Mouse (Mus musculus) gastrocnemius, postnatal 36 days (tissue): ENCODE data around the gene Ino80b. TPM values are rescaled to one million over a fixed set of nuclear protein-coding genes. Genes with fewer than 3 reads are reported as not detected.
A peak's percentile ranks its signal among the peaks of the same experiment; 100 is the strongest.

Source experiments
- DNase-seq, 2 experiments: peaks; one replicate each; pipeline ENCODE4 v3.0.0; 2022
- intact Hi-C: fragments of 180-260 bp; cut with DNase I; formaldehyde crosslinking; loops from one replicate; pipeline ENCODE4 v1.15.1; 2025
- total RNA-seq, 2 experiments: library from RNA; stranded (reverse); gene quantifications; 2 replicates each; pipeline ENCODE4 v1.2.3; 2021

Ino80b gene
- total RNA-seq, 2 experiments from 2014 or later, result 14.3 to 14.5 TPM

DNA sequence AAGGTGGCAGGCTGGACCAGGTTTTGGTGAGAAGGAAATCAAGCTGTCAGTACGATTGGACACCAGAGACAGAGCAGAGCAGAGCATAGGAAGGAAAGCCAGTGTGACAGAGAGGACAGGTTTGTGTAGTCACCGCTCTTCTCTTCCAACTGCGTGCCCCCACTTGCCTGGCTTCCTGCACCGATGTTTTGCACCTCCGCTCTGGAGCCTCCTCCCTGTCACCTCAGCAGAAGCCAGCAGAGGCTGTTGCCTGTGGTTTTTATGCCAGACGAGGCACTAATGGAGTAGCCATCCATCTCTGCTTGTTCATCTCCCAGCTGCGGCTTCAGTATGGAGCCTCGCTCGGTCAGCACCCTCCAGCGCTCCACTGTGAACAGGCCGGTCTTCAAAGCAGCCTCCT lies 17.7 kb upstream of the Ino80b start:
- intact Hi-C loops, result no loop called here
- DNase-seq, result no peak

- intact Hi-C loops, result no loop called here
- no peak for DNase-seq
These were observed 17.0 kb upstream of the Ino80b start for GRCm38 (mm10) chr6:83142211-83142731.

DNA sequence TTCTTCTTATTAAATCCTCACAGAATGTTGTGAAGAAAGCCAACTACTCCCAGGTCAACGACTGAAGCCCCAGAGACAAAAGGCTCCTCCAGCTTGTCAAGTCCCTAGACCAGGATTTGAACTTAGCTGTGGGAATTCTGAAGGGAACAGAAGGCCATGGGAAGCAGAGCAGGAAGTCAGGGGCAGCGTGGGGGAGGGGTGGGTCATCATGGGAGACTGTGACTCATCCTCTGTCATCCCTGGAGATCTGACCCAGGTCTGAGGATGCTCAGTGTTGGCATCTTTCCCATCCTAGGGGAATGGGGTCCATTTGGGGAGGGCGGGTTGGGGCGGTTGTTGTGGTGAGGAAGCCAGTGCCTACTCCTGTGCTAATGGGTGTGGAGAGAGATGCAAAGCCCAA lies 16.4 kb upstream of the Ino80b start:
- intact Hi-C loops, result no loop called here
- no peak for DNase-seq

DNA sequence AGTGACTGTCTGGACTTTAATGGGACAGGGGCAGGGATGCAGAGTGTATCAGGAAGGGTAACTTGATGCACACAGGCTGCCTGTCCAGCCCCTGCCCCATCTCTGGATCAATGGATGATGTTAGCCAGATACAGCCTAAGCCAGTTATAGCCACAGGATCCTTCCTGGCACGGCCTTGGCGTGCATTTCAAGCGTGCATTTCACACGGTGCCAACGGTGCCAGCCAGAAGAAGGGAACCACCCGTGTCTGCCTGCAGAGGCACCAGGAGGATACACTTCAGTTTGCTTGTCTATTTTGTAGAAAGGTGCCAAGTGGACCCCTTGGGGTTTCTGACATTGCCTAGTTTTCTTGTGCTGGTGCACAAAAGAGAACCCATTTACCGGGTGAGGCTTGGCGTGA lies 14.8 kb upstream of the Ino80b start:
- no peak for DNase-seq
- intact Hi-C loops, result no loop called here

GRCm38 (mm10) chr6:83138056-83138455 lies 12.8 kb upstream of the Ino80b start:
- intact Hi-C loops, result no loop called here
- DNase-seq, result no peak

DNA sequence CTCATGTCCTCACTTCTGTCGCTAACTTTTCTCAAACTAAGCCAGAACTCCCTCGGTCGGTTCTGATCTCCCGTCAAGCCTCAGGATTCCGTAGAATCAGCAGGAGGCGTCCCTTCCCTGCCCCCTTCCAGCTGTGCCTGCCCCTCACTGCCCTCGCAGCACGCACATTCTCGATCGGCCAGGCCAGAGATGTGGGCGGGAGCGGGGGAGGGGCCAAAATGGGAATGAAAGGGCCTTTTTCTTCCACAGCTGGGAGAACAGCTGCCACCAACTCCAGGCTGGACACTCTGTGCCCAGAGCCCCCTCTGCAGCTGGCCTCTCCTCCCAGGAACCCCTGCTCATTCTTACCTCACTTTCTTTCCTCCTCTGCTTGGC lies 12.3 kb upstream of the Ino80b start:
- DNase-seq, result peak; percentile 86 to 91
- intact Hi-C loops, result no loop called here

DNA sequence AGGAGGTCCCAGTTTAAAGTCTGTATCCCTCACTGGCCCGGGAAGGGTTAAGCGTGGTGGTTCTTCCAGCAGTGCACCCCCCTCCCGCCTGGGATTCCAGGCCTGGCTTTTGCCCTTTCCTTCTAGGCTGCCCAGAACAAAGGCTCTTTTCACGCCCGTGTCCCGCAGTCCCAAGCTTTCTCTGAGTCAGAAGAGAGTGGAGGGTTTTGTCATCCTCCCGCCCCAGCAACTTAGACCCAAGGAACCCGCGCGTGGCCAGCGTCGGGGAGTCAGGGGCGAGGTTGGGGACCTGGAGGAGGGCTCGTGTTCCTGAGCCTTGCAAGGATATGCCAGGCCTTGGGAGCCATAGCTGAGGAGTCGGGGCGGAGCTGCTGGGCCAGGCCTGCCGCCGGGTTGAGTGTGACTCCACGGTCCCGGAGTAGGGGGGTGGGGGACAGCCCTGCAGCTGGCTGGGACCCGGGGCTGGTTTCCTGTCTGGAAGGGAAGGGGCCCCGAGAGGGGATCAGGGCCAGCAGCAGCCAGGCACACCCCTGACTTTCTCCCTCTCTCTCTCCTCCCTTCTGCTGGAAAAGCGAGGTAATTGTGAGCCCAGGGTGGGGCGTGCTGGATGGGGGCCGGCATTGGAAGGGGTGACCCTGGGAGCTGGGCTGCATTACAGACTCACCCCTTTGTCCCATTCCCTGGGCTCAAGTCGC lies 11.8 kb upstream of the Ino80b start:
- DNase-seq, result peak; percentile 76
- intact Hi-C loops, result no loop called here

- no peak for DNase-seq
- intact Hi-C loops, result no loop called here
These were observed 11.2 kb upstream of the Ino80b start for GRCm38 (mm10) chr6:83136291-83136880.

DNA sequence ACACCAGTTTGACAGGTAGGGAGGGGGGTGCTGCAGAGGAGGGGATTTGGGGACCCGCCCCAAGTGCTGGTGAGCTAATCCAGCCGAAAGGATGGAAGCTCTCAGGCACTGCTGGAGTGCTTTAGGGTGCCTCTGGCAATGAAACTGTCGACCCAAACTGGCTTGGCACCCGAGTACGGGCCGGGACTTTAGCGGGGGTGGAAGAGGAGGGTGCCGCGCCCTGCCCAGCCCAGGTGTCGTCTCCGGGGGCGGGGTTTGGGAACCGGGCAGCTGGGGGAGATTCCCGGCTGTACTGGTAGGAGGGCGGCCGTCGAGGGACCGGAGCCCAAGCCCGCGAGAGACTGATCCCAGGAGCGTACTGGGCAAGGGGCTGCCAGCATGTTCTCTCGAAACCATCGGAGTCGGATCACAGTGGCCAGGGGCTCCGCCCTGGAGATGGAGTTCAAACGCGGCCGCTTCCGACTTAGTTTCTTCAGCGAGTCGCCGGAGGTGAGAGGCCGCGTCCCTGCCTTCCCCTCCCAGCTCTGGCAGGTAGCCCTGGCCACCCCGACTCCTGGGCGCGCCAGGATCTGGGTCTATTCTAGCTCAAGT lies 10.4 kb upstream of the Ino80b start:
- peak; percentile 42 to 56 for DNase-seq
- intact Hi-C loops, result no loop called here

GRCm38 (mm10) chr6:83134951-83135513 lies 9.8 kb upstream of the Ino80b start, which contains the start of gene Rtkn:
Gene Rtkn, plus strand, starts transcription at chr6:83135463.
- intact Hi-C loops, result no loop called here

GRCm38 (mm10) chr6:83134226-83134625 lies 9.0 kb upstream of the Ino80b start:
- DNase-seq, result no peak
- intact Hi-C loops, result no loop called here

More at GRCm38 (mm10) chr6:83134951-83135513, 9.8 kb upstream of the Ino80b start, which contains the start of gene Rtkn:
- no peak for DNase-seq

- DNase-seq, result no peak
These were observed 7.1 kb upstream of the Ino80b start for GRCm38 (mm10) chr6:83132176-83132919.

GRCm38 (mm10) chr6:83131469-83132034 lies 6.3 kb upstream of the Ino80b start:
- intact Hi-C loops, result no loop called here
- DNase-seq, result no peak

More at GRCm38 (mm10) chr6:83132176-83132919, 7.1 kb upstream of the Ino80b start:
- intact Hi-C loops, result no loop called here

DNA sequence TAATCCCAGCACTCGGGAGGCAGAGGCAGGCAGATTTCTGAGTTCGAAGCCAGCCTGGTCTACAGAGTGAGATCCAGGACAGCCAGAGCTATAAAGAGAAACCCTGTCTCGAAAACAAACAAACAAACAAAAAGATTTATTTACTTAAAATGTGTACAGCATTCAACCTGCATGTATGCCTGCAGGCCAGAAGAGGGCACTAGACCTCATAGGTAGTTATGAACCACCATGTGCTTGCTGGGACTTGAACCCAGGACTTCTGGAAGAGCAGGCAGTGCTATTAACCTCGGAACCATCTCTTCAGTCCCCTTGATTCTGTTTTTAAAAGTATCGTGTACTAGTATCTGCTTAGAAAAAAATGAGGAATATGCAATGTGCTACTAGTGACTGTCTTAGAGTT lies 2.2 kb upstream of the Ino80b start:
- no peak for DNase-seq
- intact Hi-C loops, result no loop called here

DNA sequence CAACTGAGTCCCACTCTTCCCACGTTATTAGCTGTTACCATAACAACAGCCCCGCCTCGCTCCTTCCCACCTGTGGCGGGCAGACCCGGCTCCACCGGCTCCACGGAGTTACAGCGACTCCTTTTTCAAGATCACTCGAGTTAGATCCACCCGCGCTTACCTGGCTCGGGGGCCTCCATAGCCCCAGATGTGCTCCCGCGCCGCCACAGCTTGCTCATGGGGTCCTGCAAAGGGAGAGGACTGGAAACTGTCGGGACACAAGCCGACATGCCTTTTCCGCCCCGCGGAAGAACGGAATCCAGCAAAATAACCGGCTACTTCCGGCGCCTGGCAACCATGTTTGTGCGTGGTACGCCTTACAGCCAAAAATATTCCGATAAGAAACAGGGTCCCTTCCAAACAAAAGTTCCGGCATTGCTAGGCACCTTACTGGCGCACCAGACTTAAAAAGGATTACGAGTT lies 349 bp downstream of the Ino80b start:
- intact Hi-C loops, result no loop called here
- peak; percentile 88 for DNase-seq

DNA sequence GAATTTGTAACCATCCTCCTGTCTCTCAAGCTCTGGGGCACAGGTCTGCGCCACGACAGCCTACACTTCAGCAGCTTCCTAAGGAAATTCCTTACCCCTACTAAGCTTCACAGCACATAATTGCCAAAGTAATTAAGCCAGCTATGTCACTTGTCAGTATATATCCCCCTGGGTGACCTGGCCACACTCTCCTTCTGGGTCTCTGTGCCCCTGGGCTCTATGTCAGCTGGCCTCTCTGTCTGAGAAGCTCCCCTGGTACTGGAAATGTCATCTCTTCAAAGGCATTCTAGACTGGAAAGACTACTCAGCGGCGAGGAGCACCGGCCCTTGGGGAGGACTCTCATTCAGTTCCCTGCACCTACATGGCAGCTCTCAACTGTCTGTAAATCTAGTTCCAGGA lies 2.3 kb downstream of the Ino80b start:
- intact Hi-C loops, result no loop called here
- DNase-seq, result no peak

- DNase-seq, result no peak
- intact Hi-C loops, result no loop called here
These were observed 3.1 kb downstream of the Ino80b start for GRCm38 (mm10) chr6:83121863-83122710.

GRCm38 (mm10) chr6:83120930-83121862 lies 4.0 kb downstream of the Ino80b start, which contains the start of gene Wbp1:
Gene Wbp1, minus strand, starts transcription at chr6:83121559.
- intact Hi-C loops, result no loop called here
- DNase-seq, result peak; percentile 82 to 91
